Mouse (Mus musculus): ENCODE measurements around the gene Gramd4. TPM values are rescaled to one million over a fixed set of nuclear protein-coding genes. Genes with fewer than 3 reads are reported as not detected.
"Not testable (repeated sequence)": the region's sequence is repeated elsewhere in the genome, so short reads cannot be mapped to it uniquely, and the experiment has no call there.

The Gramd4 gene
- polyA plus RNA-seq, 1 experiment from 2014 or later: 6.8 TPM

DNA sequence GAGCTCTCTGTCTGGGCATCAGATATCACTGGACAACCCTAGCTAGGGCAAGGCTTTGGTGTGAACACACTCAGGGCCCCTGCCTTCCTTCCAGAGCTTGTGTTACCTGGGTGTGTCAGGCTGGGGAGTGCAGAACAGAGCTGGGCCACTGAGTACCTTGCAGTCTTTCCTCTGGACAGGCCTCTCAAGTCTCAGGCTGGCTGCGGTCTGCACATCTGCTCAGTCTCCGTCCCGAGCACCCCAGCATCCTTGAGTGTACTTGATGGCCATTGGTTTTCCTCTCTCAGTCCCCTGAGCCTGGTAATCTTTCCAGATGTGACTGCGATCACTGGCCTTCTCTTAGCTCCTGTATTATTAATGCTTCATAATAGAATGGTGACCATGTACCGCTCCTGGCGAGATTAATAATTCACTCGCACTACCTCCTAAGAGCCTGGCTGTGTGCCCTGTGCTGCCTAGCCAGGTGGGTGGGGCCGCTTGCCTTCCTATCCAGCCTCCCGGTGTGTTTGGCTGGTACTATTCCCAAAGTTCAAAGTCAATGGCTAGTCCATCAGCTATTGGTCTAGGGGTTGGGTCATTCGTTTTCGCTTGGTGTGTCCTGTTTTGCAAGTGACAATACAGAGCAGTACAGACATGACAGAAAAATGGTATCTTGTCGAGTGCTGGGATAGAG lies 34.6 kb downstream of the Gramd4 start:
- 84% methylated on average over 12 of the region's 12 CpGs for WGBS (ENCODE audit: insufficient replicate concordance)
- peak; percentile 47 for ATAC-seq (ENCODE audit: low read depth)
- H3K4me1 ChIP-seq (replicated peaks): peaks cover 66% of the 10 kb centered on the region
- H3K27ac ChIP-seq: peak overlapping the region; percentile 15
- no peak overlapping the region for H3K4me2 ChIP-seq
- no peak overlapping the region for H3K9ac ChIP-seq
- DNase-seq: no peak
- H3K27me3 ChIP-seq: no peaks in the 10 kb centered on the region
- H3K9me3 ChIP-seq (replicated peaks): no peaks in the 10 kb centered on the region
- peaks cover 43% of the 10 kb centered on the region for H3K36me3 ChIP-seq
- no peak overlapping the region for H3K4me3 ChIP-seq (replicated peaks)

GRCm38 (mm10) chr15:86093236-86093635 lies 35.7 kb downstream of the Gramd4 start:
- Histone ChIP-seq H3K27ac (peak overlapping the region; percentile 32), H3K4me2 (no peak overlapping the region), H3K4me3 (replicated peaks) (no peak overlapping the region), H3K36me3 (peaks cover 43% of the 10 kb centered on the region), H3K27me3 (no peaks in the 10 kb centered on the region), H3K9ac (no peak overlapping the region), H3K4me1 (replicated peaks) (peaks cover 55% of the 10 kb centered on the region), H3K9me3 (replicated peaks) (no peaks in the 10 kb centered on the region)
- DNase-seq (no peak), ATAC-seq (ENCODE audit: low read depth) (no peak)
- WGBS (ENCODE audit: insufficient replicate concordance): 83% methylated on average over 1 of the region's 1 CpGs

DNA sequence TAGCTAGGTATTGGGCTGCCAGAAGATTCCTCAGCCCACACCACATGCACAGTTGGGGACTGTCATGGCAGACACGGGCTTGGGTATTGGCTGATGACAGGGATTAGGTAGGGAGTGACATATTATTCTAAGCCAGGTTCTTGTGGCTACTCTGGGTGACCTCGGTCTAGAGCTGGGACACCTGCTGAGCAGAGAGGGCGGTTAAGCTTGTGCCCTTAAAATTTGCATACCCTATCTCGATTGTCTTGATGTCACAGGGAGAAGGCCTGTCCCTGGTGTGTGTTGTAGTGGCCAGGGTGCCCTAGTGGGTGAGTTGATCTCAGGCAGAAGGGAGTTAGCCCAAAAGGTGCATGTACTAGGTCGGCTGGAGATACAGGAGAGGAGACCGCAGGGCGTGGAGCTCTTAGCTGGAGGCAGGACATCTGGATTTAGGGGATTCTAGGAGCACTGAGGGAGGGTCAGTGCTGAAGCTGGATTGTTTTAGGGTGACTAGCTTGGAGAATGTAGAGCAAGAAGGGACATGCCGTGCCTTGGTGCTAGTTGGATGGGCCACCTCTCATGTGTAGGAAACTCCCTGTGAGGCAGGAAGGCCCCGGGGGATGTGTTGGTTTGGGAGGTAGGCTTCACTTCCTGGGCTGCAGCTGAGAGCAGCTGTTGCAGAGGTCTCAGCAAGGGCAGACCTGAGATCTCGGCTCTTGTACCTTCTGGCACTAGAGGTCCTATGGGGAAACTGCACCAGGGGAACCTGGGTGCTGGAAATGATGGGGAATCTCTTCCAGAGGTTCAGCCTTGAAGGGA lies 37.0 kb downstream of the Gramd4 start:
- WGBS (ENCODE audit: insufficient replicate concordance): 72% methylated on average over 10 of the region's 10 CpGs
- no peak for ATAC-seq (ENCODE audit: low read depth)
- Histone ChIP-seq H3K9ac (no peak overlapping the region), H3K36me3 (peaks cover 46% of the 10 kb centered on the region), H3K27me3 (no peaks in the 10 kb centered on the region), H3K27ac (peak overlapping the region; percentile 34; the same call in 1 of the 2 replicates), H3K9me3 (replicated peaks) (no peaks in the 10 kb centered on the region), H3K4me3 (replicated peaks) (no peak overlapping the region), H3K4me2 (no peak overlapping the region), H3K4me1 (replicated peaks) (peaks cover 43% of the 10 kb centered on the region)
- no peak for DNase-seq

DNA sequence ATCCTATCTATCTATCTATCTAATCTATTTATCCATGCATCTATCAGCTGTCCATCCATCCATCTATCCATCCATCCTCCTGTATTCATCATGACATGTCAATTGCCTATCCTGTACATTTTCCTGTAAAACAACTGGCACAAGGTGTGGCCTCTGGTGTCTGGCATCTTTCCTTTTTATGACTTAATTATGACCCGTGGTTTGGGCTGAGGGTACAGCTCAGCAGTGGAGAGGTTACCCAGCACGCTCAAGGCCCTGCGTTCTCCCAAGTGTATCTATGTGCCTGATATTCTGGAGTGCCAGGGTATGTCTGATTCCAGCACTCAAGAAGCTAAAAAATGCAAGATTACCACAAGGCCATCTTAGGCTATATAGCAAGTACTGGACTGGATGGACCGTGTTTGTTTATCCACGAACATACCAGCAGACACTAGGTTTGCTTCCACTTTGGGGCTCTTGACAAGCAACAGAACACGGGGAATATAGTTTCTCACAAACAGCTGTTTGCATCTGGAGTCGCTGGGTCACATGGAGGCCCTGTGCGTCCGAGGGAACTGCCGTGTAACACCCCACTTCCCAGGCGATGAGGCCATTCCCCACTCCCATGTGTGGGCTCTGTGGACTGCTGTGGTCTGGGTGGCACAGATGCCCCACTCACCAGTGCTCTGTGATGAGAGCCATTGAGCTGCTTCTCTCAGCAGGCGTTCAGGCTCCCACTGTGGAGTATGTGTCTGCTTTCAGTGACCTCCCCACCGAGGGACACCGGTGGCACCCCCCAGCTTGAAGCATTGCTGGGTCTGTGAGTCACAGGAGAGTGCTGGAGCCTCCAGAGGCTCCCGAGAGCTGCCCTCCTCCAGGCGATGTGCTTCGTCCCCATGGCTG lies 38.5 kb downstream of the Gramd4 start:
- no peak overlapping the region for H3K4me3 ChIP-seq (replicated peaks)
- no peak for DNase-seq
- H3K9ac ChIP-seq: no peak overlapping the region
- ATAC-seq (ENCODE audit: low read depth): no peak
- peaks cover 40% of the 10 kb centered on the region for H3K4me1 ChIP-seq (replicated peaks)
- no peaks in the 10 kb centered on the region for H3K9me3 ChIP-seq (replicated peaks)
- H3K4me2 ChIP-seq: no peak overlapping the region
- 86% methylated on average over 17 of the region's 17 CpGs for WGBS (ENCODE audit: insufficient replicate concordance)
- H3K27ac ChIP-seq: no peak overlapping the region; the same call in 1 of the 2 replicates
- H3K27me3 ChIP-seq: no peaks in the 10 kb centered on the region
- peaks cover 44% of the 10 kb centered on the region for H3K36me3 ChIP-seq

DNA sequence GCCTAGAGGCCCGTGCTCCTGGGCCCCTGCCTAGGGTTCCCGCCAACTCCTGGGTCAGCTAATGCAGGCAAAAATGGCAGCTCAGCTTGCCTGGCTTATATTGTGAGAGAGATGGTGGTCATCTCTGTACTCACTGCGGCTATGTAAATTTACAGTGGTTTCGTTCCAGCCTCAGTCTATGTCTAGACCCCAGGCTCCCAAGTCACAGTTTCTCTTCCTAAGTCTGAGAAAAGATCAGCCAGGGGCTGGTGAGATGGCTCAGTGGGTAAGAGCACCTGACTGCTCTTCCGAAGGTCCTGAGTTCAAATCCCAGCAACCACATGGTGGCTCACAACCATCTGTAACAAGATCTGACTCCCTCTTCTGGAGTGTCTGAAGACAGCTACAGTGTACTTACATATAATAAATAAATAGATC lies 39.1 kb downstream of the Gramd4 start:
- not testable (repeated sequence) for H3K27ac ChIP-seq, H3K9ac ChIP-seq, DNase-seq

DNA sequence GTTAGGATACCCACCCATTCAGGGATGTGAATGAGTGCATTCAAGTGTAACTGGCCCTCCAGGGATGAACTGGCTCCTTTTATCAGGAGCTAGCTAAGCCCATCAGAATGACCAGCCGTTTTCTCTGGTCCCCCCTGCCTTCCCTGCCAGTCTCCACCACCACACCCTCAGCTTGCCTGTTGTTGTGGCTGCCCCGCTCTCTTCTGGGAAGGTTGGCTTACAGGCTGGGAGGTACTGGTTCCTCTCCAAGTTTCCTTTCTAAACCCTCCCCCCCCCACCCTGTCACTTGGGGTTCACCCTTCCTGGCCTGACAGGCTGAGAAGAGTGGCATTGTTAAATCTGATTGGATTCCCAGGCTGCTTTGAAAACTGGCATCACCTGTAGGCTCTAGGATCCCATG lies 40.4 kb downstream of the Gramd4 start:
- ATAC-seq (ENCODE audit: low read depth) (no peak), DNase-seq (no peak)
- Histone ChIP-seq H3K4me2 (no peak overlapping the region), H3K9ac (no peak overlapping the region), H3K27me3 (no peaks in the 10 kb centered on the region), H3K36me3 (peaks cover 46% of the 10 kb centered on the region), H3K9me3 (replicated peaks) (no peaks in the 10 kb centered on the region), H3K4me1 (replicated peaks) (peaks cover 41% of the 10 kb centered on the region), H3K27ac (no peak overlapping the region), H3K4me3 (replicated peaks) (no peak overlapping the region)
- WGBS (ENCODE audit: insufficient replicate concordance): 77% methylated on average over 2 of the region's 2 CpGs

More for the DNA sequence above, 39.1 kb downstream of the Gramd4 start:
- not testable (repeated sequence) for H3K4me2 ChIP-seq; H3K4me3 ChIP-seq (replicated peaks); ATAC-seq (ENCODE audit: low read depth); H3K27me3 ChIP-seq; H3K9me3 ChIP-seq (replicated peaks)
- H3K4me1 ChIP-seq (replicated peaks): peaks cover 39% of the 10 kb centered on the region
- H3K36me3 ChIP-seq: peaks cover 44% of the 10 kb centered on the region
- WGBS (ENCODE audit: insufficient replicate concordance): 91% methylated on average over 5 of the region's 5 CpGs

- no peaks in the 10 kb centered on the region for H3K9me3 ChIP-seq (replicated peaks)
- DNase-seq (no peak), ATAC-seq (ENCODE audit: low read depth) (no peak)
- H3K27me3 ChIP-seq: no peaks in the 10 kb centered on the region
- peaks cover 64% of the 10 kb centered on the region for H3K4me1 ChIP-seq (replicated peaks)
- WGBS (ENCODE audit: insufficient replicate concordance): 86% methylated on average over 9 of the region's 9 CpGs
- H3K9ac ChIP-seq: no peak overlapping the region
- H3K36me3 ChIP-seq: peaks cover 24% of the 10 kb centered on the region
- H3K4me3 ChIP-seq (replicated peaks): no peak overlapping the region
- peak overlapping the region; percentile 98; the same call in 1 of the 2 replicates for H3K27ac ChIP-seq
- H3K4me2 ChIP-seq: no peak overlapping the region
Observed at GRCm38 (mm10) chr15:86101585-86101984, 44.1 kb downstream of the Gramd4 start.

DNA sequence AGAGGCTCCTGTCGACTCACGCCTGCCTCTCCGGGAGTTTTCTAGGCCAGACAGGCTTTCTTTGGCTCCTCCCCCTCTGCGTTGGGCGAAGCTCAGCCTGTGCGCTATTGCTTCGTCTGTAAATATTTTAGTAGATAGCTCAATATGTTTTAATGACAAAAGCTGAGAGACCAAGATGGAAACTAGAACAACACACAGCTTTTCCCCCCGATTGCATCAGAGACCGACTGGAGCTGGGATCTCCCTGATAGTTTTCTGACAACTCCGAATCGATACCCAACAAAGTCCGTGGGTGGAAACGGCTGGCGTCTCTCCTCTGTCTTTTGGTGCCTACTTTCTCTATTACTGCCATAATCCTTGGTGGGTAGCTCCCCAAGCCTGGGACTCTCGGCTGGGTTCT lies 44.8 kb downstream of the Gramd4 start:
- no peak for DNase-seq

DNA sequence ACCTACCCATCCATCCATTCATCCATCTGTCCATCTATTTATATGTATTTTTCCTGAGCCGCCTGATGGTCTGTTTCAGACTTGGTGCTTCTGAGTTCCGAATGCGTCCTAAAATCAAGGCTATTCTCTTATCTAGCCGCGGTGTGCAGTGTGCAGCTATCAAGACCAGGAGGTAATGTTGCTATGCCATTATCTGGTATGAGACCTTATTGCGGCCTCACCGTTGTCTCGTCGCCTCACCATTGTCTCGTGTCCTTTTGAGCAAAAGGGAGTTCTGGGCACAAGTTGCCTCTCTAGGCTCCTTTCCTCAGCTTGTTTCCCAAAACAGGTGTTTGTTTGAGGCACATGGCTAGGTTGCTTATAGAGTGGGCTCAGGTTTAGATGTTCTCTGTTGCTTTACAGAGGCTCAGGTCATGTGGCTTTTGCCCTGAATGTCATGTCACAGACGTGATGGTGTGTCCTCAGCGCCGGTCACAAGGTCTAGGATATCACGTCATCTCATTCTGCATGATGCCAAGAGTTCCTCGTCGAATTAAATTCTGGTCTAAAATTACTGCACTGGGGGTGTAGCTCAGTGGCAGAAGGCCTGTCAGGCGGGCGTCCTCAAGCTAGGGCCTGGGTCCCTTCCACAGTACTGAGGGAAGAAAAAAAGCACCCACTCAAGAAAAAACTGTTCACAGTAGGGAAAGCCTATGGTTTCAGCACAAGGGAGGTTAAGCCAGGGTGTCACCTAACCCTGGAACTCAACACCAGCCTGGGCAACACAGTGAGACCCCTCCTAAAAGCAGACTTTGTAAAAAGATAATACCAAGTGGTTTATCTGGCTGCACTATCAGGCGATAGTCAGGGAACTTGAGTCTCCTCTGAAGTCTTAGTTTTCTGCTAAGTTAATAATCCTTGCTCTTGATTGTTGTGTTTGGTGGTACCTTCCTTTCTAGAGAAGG lies 47.2 kb downstream of the Gramd4 start:
- Histone ChIP-seq H3K27ac (peak overlapping the region; percentile 98), H3K9me3 (replicated peaks) (no peaks in the 10 kb centered on the region), H3K9ac (peak overlapping the region; percentile 74), H3K4me3 (replicated peaks) (peak overlapping the region; percentile 14), H3K4me1 (replicated peaks) (peaks cover 93% of the 10 kb centered on the region), H3K4me2 (peak overlapping the region; percentile 63), H3K36me3 (peaks cover 25% of the 10 kb centered on the region), H3K27me3 (no peaks in the 10 kb centered on the region)
- ATAC-seq (ENCODE audit: low read depth) (peak; percentile 84), DNase-seq (peak; percentile 41)
- WGBS (ENCODE audit: insufficient replicate concordance): 33% methylated on average over 19 of the region's 19 CpGs

More for the DNA sequence above, 44.8 kb downstream of the Gramd4 start:
- ATAC-seq (ENCODE audit: low read depth): no peak
- H3K4me3 ChIP-seq (replicated peaks): no peak overlapping the region
- no peak overlapping the region for H3K4me2 ChIP-seq
- H3K36me3 ChIP-seq: peaks cover 23% of the 10 kb centered on the region
- peaks cover 71% of the 10 kb centered on the region for H3K4me1 ChIP-seq (replicated peaks)
- no peak overlapping the region for H3K9ac ChIP-seq
- H3K9me3 ChIP-seq (replicated peaks): no peaks in the 10 kb centered on the region
- H3K27ac ChIP-seq: peak overlapping the region; percentile 98
- 84% methylated on average over 15 of the region's 15 CpGs for WGBS (ENCODE audit: insufficient replicate concordance)
- H3K27me3 ChIP-seq: no peaks in the 10 kb centered on the region

- Histone ChIP-seq H3K36me3 (peaks cover 28% of the 10 kb centered on the region), H3K4me1 (replicated peaks) (peaks cover 98% of the 10 kb centered on the region), H3K27ac (peak overlapping the region; percentile 98), H3K4me3 (replicated peaks) (peak overlapping the region; percentile 14), H3K9ac (peak overlapping the region; percentile 74), H3K27me3 (no peaks in the 10 kb centered on the region), H3K4me2 (peak overlapping the region; percentile 63), H3K9me3 (replicated peaks) (no peaks in the 10 kb centered on the region)
- DNase-seq (peak; percentile 90), ATAC-seq (ENCODE audit: low read depth) (peak; percentile 95)
- 17% methylated on average over 7 of the region's 7 CpGs for WGBS (ENCODE audit: insufficient replicate concordance)
Observed at GRCm38 (mm10) chr15:86105345-86105697, 47.8 kb downstream of the Gramd4 start.

All from liver, embryonic 13.5 days (tissue).